In genomic region chr11:32108441-32108840, GRCm38 (mm10) we compare ENCODE assay signal across 21 mouse cellular contexts.
A peak's percentile ranks its signal among the peaks of the same experiment; 100 is the strongest.
DNase-seq lines count a peak whose midpoint lies in the region; ATAC-seq lines count a peak whose summit lies in the region.
"Had no signal": no experiment of that assay in that cellular context is flagged by ENCODE, and none has a peak within 500 bp of the region (broad histone marks: within the 10 kb centered on the region; RNA-seq: fewer than 3 reads in every experiment).

No protein-coding gene starts in this region.

- peaks cover 53% of the 10 kb centered on the region for H3K4me1 ChIP-seq in hindbrain, embryonic 13.5 days (replicated peaks)
- peaks cover 5% of the 10 kb centered on the region; the same call in 1 of the 2 replicates for H3K4me1 ChIP-seq in hindbrain, embryonic 11.5 days (replicated peaks; ENCODE audit: control insufficient read depth, insufficient read depth, low read length)
- H3K4me1 ChIP-seq in forebrain, embryonic 15.5 days: peaks cover 44% of the 10 kb centered on the region
- H3K4me1 ChIP-seq in midbrain, embryonic 10.5 days: peaks cover 67% of the 10 kb centered on the region

- no peaks in the 10 kb centered on the region for H3K27me3 ChIP-seq in hindbrain, embryonic 13.5 days
- H3K27me3 ChIP-seq in hindbrain, embryonic 11.5 days (ENCODE audit: control insufficient read depth, insufficient read depth, low read length): no peaks in the 10 kb centered on the region
- H3K27me3 ChIP-seq in forebrain, embryonic 15.5 days: no peaks in the 10 kb centered on the region
- no peaks in the 10 kb centered on the region; the same call in 1 of the 2 replicates for H3K27me3 ChIP-seq in midbrain, embryonic 10.5 days (ENCODE audit: low read depth, poor library complexity, severe bottlenecking)
- H3K27me3 ChIP-seq: embryonic facial prominence, embryonic 12.5 days; neural tube, embryonic 12.5 days had no signal

- H3K9me3 ChIP-seq in hindbrain, embryonic 13.5 days: no peaks in the 10 kb centered on the region
- no peaks in the 10 kb centered on the region for H3K9me3 ChIP-seq in hindbrain, embryonic 11.5 days (ENCODE audit: control insufficient read depth, low read length)
- H3K9me3 ChIP-seq in forebrain, embryonic 15.5 days: no peaks in the 10 kb centered on the region
- H3K9me3 ChIP-seq in midbrain, embryonic 10.5 days (replicated peaks): peaks cover 3% of the 10 kb centered on the region; the same call in 1 of the 2 replicates
- H3K9me3 ChIP-seq: embryonic facial prominence, embryonic 12.5 days; neural tube, embryonic 12.5 days had no signal

- H3K9ac ChIP-seq in hindbrain, embryonic 13.5 days: no peak overlapping the region
- H3K9ac ChIP-seq in hindbrain, embryonic 11.5 days (ENCODE audit: low read depth, low read length): no peak overlapping the region
- no peak overlapping the region for H3K9ac ChIP-seq in forebrain, embryonic 15.5 days (replicated peaks)
- H3K9ac ChIP-seq: embryonic facial prominence, embryonic 12.5 days; liver, postnatal 0 days; neural tube, embryonic 12.5 days had no signal

- peak overlapping the region; percentile 71 for H3K27ac ChIP-seq in hindbrain, embryonic 13.5 days
- no peak overlapping the region for H3K27ac ChIP-seq in hindbrain, embryonic 11.5 days (ENCODE audit: low read depth, low read length)
- peak overlapping the region; percentile 56 for H3K27ac ChIP-seq in forebrain, embryonic 15.5 days (replicated peaks)
- H3K27ac ChIP-seq in midbrain, embryonic 10.5 days (replicated peaks): peak overlapping the region; percentile 78
- H3K27ac ChIP-seq: embryonic facial prominence, embryonic 12.5 days; kidney, postnatal 0 days; neural tube, embryonic 12.5 days had no signal

- no peak for ATAC-seq in hindbrain, embryonic 13.5 days (ENCODE audit: low FRiP score)
- ATAC-seq in hindbrain, embryonic 11.5 days (ENCODE audit: low FRiP score): no peak
- ATAC-seq in forebrain, embryonic 15.5 days (replicated peaks): no peak
- ATAC-seq in erythroid progenitor cell, adult 5-6 weeks (replicated peaks; ENCODE audit: low FRiP score, poor library complexity, severe bottlenecking): no peak
- ATAC-seq: liver, postnatal 0 days had no signal

- no peak for DNase-seq in hindbrain, embryonic 11.5 days (ENCODE audit: low spot score)
- DNase-seq in midbrain, embryonic 10.5 days (ENCODE audit: low spot score): no peak
- no peak for DNase-seq in embryo, embryonic 9.5 days (ENCODE audit: extremely low spot score)
- no peak for DNase-seq in thymus, postnatal 10 days (ENCODE audit: low spot score in 2 of 2)
- DNase-seq: adrenal gland, postnatal 36 days; B cell, adult 2 months; cerebellum, adult 2 months; heart, postnatal 10 days; kidney, adult 18-20 months; layer of hippocampus, postnatal 36 days; liver, postnatal 0 days; lung, postnatal 10 days; thymus, postnatal 4 days had no signal

- no peaks in the 10 kb centered on the region for H3K36me3 ChIP-seq in hindbrain, embryonic 13.5 days
- H3K36me3 ChIP-seq in hindbrain, embryonic 11.5 days (ENCODE audit: control insufficient read depth, insufficient read depth, low read length): no peaks in the 10 kb centered on the region
- H3K36me3 ChIP-seq in forebrain, embryonic 15.5 days: no peaks in the 10 kb centered on the region
- H3K36me3 ChIP-seq in midbrain, embryonic 10.5 days: no peaks in the 10 kb centered on the region
- H3K36me3 ChIP-seq: embryonic facial prominence, embryonic 12.5 days; neural tube, embryonic 12.5 days had no signal

- WGBS in hindbrain, embryonic 13.5 days: 41% methylated on average over 8 of the region's 8 CpGs
- WGBS in hindbrain, embryonic 11.5 days: 50% methylated on average over 8 of the region's 8 CpGs
- WGBS in forebrain, embryonic 15.5 days: 30% methylated on average over 8 of the region's 8 CpGs
- WGBS in midbrain, embryonic 10.5 days: 62% methylated on average over 8 of the region's 8 CpGs

- H3K4me2 ChIP-seq in hindbrain, embryonic 13.5 days: no peak overlapping the region
- H3K4me2 ChIP-seq in hindbrain, embryonic 11.5 days (replicated peaks; ENCODE audit: low read depth, low read length): no peak overlapping the region
- H3K4me2 ChIP-seq in forebrain, embryonic 15.5 days (replicated peaks): no peak overlapping the region
- H3K4me2 ChIP-seq: embryonic facial prominence, embryonic 12.5 days; heart, embryonic 11.5 days; neural tube, embryonic 12.5 days had no signal

- H3K4me3 ChIP-seq in hindbrain, embryonic 13.5 days: no peak overlapping the region
- no peak overlapping the region for H3K4me3 ChIP-seq in hindbrain, embryonic 11.5 days (ENCODE audit: low read depth, low read length)
- H3K4me3 ChIP-seq in forebrain, embryonic 15.5 days: no peak overlapping the region
- H3K4me3 ChIP-seq in midbrain, embryonic 10.5 days: no peak overlapping the region
- H3K4me3 ChIP-seq: embryonic facial prominence, embryonic 12.5 days; erythroblast, embryonic 14.5 days; neural tube, embryonic 12.5 days had no signal
